Mouse (Mus musculus): Measurements from ENCODE around the gene Mnx1.

Gene Mnx1

DNA sequence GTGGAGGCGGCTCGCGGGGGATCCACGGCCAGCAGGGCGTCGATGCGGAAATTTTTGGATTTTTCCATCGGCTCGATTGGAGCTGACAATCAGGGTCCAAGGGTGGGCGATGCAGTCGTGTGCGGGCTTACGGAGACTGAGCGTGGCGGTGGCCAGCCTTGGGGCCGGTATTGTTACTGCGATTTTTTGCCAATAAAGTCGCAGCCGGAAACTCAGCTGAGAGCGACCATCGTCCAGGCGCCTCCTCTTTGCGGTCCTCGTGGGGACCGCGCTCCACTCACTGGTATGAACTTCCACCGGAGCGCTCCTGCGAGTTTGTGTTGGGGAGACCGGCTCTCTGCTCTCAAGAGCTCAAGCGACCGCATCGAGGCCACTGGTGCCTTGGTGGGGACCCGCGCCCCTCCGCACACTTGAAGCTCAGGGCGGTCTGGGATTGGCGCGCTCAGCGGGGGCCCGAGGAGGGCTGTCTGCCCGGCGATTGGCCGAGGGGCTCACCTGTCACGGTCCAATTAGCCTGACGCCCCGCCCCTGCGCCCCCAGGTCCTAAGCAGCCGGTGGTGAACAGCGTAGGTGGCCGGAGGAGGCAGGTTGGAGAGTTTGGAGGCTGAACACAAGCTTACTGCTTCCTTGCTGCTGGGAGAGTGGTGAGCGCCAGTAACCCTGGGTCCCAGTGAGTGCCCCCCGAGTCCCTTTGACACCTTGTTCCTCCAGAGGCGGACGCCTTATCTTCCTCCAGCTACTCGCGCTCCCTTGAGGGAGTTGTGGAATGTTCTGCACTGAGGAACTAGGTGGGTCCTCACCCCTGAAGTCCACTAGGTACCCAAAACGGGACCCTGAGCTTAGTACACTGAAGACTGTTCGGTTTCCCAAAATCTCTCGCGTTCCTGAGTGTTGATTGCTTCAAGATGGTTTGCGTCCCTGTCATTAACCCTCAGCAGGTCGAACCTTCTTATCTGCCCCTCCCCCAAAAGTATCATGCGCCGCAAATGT is at the start of gene Mnx1:
Gene Mnx1, minus strand, starts transcription at position 263 of the 990 bp plus-strand sequence.
- DNase-seq (ENCODE audit: low spot score), result no peak

DNA sequence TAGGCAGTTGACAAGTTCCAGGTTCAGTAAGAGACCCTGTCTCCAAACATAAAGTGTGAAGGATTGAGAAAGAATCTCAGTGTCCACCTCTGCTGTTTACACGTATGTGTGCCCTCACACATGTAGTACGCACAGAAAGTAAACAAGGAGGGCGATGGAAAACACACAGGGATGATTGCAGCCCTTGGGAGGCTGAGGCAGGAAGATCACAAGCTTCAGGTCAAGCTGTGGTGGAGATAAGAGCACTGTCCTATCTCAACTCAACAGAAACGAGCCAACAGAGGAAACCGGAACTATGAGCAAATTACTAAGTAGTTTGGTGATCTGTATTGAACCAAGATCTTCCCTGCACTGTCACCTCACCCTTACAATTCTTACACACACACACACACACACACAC is 38.2 kb upstream of the Mnx1 start:
- no peak for DNase-seq (ENCODE audit: low spot score)

DNA sequence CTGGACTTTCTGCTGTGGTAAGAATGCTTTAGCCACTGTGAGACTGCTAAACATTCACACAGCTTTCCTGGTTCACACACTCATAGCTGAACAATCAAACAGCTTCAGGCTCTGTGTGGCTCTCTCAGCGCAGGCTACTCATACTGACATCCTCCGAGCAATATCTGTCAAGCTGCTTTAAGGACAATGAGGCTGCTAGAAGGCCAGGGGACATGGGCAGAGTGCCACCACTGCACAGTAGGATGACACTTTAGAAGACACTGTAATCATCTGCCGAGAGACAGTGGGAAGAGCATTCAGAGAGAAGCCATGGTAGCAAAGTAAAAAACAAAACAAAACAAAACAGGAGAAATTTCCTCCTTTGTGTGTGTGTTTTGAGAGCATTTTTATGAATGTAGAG is 37.6 kb upstream of the Mnx1 start:
- DNase-seq (ENCODE audit: low spot score), result no peak

DNA sequence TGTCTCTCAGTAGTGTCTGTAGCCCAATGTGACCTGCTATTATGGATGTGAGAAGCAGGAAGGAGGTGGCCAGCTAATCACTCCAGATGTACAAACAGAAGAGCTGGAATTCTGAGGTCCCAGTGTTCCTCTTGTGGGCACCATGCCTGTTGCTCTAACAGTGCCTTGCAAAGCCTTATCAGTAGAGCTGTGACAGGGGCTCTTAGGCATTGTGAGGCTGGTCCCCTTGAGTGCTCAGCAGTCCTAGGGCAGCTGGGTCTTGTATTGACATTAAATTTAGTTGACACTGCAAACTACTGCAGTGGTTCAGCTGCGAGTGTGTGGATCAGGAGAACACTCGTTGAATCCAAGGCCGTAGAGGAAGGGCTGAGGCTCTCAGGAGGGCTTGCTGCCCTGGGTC is 28.7 kb upstream of the Mnx1 start:
- no peak for DNase-seq (ENCODE audit: low spot score)

DNA sequence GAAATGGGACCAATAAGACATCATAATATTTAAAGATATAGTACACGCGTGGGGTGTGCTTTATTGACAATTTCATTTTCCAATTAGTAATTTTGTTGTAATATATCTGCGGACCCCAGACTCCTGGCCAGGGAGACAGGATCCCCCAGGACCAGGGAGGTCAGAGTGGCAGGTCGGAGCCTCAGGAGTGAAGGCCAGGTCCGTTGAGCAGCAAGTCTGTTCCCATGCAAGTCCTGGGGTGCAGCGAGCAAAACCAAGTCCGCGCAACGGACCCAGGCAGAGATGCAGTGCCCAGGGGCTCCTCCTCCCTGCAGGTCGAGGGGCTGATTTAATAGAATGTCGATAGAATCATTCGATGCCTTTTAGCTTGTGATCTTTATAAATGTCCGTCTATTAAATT is 9.1 kb upstream of the Mnx1 start:
- DNase-seq (ENCODE audit: low spot score), result no peak

DNA sequence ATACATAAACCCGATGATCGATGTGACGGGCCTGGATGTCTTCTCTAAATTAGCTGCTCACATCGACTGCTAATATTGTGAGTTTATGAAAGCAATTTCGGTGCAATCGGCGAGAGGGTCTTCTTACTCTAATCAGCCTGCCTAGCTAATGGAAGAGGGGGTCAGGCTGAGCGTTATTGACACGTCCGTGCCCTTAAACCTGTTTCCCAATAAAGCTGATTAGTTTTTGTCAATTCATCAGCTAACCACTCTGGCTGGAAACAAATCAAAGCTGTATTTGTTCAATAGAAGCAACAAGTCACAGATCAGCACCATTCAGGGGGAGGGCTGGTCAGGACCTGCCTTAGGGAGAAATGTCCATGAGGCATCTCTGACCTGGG is 7.7 kb upstream of the Mnx1 start:
- DNase-seq (ENCODE audit: low spot score), result no peak

DNA sequence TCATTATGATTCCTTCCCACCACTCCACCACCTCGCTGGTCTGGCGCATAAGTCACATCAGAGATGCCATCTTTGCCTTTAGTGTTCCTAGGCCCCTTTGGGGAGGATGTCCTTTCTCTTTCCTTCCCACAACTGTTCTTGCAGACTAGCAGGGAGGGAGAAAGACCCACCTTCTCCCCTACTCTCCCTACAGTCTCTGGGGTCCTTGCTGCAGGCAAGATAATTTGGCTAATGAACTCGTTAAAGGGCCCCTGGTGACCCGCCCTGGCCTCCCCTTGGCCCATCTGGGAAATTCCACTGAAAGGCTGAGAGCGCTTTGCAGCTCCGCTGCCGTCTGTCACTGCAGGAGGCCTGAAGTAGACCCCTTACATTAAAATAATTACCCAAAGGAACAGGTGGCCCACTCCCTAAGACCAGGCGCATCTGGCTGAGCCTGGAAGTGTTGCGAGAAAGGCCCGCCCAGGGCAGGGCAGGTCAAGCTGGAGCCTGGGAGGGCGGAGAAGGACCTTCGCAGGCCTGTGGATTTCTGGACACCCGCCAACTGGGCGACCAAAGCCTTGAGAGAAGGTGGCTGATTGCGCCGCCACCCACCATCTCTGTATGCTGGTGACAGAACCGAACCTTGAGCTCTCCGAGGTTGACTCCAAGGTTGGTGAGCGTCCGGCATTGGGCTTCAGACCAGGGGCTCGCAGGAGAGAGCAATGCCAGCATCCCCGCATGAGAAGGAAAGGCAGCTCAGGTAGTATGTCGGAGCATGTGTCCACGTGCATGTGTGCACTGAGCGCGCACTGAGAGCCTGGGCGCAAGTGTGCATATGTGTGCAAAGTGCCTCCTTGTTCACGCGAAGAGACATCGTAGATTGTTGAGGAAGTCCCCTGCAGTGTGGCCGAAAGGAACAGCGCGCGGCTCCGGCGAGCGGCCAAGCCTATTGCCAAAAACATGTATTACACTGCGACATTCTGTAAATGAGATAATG is 7.0 kb upstream of the Mnx1 start:
- no peak for DNase-seq (ENCODE audit: low spot score)

DNA sequence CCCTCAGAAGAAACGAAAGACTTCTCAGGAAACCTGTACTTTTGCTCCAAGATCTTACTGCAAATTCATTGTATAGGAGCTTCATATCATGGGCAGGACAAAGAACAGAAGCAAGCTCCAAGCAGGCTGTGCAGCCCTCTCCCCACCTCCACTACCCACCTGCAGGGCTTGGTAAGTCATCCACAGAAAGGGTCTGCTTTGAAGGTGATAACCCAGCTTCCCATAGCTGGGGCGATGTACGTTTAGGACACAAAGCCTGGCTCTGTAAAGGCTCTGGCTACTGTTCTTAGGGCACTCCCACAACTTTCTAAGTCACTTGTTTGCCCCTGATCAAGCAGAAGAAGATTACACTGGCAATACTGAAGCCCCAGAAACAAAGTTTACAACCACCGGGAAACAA is 5.5 kb upstream of the Mnx1 start:
- no peak for DNase-seq (ENCODE audit: low spot score)

DNA sequence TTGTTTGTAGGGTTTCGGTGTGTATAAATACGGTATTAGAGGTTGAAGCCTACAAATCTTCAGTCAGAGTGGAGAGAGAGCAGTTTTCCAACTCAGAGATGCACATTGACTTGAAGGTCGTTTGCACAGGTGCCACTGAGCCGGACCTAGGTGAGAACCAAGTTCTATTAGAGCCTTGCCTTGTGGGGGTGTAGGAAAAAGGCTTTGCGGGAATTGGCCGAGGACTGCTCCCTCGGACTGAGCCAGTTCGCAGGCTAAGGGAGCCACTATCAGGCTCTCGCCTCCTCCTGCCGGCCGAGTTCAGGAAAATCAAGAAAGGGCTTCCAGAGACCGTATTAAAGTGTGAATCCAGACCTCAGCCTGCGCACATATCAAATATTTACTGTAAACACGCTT is 926 bp upstream of the Mnx1 start:
- DNase-seq (ENCODE audit: low spot score), result no peak

DNA sequence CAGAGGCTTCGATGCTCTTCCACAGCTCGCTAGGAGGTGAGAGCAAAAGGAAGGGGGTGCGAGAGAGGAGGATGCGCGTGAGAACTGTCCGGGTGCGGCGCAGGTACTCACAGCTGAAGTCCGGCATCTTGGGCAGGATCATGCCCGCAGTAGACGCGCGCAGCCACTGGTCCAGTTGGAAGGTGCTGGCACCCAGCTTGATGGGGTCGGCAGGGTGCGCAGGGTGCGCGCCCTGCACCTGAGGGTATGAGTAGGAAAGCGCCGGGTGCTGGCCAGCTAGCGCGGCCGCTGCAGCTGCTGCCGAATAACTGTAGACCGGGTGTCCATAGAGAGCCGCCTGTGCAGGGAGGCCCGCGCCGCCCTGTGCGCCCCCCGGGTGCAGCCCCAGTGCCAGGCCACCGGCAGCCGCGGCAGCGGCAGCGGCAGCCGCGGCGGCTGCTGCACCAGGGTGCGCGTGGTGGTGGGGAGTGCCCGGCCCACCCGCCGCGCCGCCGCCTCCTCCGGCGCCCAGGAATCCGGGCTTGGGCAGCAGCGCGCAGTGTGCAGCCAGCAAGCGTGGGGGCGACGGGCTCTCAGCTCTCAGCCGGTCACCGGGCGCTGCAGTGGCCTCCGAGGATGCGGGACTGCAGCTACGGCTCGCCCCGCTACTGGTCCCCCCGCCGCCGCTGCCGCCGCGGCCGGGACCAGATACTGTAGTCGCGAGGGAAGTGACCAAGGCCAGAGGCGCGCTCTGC is 629 bp downstream of the Mnx1 start:
- DNase-seq (ENCODE audit: low spot score), result no peak

DNA sequence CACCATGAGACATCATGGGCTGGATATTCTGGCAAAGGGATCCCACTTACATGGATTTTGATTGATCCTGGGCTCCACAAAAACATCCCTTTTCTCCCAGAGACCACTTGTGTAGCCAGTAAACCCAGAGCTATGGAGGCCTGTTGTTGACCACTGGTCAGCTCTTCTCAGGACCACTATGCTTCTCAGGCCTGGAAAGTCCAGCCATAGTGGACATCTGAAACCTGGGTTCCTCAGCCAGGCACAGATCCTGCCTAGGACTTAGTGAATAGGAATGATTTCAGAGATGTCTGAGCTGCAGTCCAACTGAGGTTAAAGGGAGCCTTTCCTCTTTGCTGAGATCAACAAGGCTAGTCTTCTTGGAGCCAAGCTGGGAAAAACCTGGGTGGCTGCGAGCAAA is 2.2 kb downstream of the Mnx1 start:
- DNase-seq (ENCODE audit: low spot score), result no peak

DNA sequence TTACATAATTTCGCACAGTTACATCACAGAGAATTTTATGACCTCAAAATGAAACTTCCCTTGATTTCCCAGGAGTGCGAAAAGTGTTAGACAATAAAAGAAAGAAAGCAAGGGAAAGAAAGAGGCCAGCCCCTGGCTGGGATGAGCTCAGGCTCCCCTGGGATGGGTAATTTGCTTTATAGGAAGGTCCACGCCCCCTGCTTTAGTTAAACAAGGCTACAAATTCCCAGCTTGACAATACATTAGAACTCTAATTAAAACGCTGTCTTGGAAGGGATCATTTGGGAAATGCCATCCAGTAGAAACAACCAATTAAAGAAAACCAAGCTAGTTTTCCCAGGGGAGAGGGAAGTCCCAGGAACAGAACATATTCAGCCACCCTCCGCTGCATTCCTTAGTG is 2.7 kb downstream of the Mnx1 start:
- no peak for DNase-seq (ENCODE audit: low spot score)

DNA sequence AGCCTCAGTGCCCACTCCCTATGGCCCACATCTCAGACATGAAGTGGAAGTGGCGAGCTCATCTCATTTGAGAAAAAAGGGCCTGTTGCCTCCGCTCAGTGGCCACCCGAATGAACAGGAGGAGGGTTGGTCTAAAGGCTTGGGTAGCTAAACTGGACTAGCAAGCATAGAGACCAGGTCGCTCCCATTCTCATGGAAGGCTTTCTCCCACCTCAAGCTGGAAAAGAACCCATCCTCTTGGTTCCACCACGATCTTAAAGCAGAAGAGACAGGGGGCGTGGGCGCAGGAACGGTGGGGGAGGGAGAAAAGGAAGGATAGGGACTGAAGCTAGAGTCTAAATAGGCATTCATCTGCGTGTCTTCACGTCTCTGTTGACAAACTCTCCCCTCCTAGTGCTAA is 3.2 kb downstream of the Mnx1 start:
- no peak for DNase-seq (ENCODE audit: low spot score)

DNA sequence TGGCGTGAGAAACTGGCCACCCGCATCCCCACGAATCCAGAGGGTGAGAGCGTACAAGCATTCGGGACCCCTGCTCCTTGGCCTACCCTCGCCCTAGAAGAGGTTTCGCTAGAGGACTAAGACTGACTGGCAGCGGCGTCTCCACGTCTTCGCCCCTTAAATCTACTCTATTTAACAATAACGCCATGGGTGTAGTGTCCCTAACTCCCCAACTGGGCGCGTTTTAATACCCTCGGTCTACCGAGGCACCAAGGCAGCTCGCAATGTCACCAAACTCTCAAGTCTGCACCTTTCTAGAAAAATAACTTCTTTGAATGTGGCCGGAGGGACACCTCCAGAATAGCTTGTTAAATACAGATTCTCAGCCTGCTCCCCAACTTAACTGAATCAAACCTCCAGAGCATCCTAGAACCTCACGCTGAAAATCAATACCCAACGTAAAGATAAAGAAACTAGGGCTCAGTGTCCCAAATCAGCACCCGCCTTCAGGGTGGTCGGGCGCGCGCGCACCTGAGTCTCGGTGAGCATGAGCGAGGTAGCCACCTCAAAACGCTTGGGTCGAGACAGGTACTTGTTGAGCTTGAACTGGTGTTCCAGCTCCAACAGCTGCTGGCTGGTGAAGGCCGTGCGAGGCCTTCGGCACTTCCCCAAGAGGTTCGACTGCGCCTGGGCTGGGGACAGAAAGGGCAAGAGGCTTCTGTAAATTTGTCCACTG is 3.9 kb downstream of the Mnx1 start:
- no peak for DNase-seq (ENCODE audit: low spot score)

DNA sequence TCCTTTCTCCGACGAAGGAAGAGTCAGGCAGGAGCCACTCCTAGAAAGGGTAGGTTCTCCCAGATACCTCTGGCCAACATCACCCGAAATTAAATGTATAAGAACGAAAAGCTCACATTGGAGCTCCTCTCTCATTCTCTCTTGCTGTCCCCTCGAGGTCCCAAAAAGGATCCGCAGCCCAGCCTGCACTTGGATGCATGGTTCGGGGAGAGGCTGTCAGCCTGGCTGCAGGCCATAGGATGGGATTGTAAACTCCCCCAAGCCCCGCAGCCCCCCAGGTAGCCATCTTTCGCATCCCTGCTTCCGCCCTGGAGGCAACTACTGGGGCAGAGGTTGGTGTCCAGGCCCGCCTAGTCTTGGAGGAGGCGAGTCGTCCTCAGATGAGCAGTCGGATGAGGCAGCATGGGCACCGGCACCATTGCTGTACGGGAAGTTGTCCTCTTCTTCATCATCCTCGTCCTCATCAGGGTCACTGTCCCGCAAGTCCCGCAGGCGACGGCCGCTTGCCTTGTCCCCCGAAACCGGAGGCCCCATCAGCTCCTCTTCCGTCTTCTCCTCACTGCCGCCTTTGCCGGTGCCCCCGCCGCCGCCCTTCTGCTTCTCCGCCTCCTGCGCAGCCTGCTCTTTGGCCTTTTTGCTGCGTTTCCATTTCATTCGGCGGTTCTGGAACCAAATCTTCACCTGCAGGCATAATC is 4.6 kb downstream of the Mnx1 start:
- DNase-seq (ENCODE audit: low spot score), result no peak

DNA sequence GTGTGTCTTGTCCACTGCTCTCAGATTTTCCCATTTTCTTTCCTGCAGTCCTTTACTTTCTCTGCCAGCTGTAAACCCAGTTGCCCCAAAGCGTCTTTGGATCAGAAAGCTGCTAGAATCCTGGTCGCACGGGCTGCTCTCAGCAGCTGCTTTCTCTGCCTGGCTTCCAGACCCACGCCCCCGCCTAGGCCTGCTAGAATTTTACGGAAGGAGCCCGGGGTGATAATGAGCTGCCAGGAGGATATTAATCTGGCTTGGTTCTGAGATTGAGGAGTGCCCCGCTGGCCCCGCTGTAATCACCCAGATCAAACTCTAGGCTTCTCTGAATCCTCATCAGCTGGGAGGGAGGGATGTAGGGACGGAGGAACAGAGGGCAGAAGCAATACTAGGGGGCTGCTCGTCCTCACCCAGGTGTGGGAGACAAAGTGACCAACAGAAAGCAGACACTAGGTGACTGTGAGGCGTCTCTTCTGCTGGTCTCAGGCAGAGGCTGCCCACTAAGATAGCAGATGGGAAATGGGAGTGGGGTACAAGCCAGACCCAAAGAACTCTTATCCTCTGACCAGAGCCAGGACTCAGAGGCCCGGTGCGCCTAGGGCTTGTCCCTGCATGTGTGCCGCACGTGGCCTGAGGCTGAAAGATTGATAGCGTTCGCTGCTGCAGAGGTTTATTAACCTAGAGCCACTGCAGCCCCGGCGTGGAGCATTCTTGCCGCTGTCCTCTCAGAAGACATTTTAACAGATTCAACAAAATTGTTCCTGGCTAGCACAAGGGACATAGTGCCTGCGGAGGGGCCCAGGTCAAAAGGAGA is 6.2 kb downstream of the Mnx1 start:
- DNase-seq (ENCODE audit: low spot score), result no peak

DNA sequence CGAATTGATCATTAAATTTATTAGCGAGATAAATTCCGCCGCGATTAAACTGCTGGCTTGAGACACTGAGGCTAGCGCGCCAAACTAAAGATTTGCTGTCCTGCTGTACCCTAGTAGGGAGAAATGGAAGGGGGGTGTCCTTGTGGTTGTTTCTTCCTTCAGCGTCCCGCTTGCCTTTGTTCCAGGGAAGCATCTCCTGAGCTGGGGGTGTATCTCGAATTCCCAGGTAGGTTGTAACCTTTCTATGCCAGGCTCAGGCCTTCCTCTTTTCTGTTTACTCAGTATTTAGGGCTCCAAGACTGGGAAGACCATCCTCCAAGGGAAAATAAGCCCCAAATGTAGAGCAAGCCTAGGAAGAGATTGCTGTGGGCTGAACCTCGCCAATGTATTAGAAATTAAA is 6.9 kb downstream of the Mnx1 start:
- no peak for DNase-seq (ENCODE audit: low spot score)

DNA sequence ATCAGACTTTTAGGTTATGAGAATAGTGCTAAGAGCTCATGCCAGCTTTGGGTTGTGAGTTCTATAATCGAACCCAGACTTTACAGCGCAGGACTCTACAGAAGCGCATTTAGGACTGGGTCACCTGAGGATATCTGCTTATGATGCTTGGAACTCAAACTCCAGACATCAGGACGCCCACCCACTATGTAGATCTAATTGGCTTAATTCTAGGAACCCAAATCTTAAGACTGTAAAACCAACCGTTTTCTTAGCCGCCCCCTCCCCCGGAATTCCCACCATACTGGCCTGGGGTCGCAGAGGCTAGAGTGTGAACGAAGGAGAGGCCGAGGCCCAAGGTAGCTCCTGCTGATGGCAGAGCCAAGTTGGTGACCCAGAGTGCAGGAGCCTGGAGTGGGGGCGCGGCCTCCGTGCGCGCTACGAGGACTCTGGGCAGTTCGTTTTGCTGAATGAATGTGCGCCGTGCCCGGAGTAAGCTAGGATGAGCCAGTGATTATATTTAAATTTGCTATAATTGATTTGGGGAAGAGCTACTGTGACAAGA is 7.3 kb downstream of the Mnx1 start:
- no peak for DNase-seq (ENCODE audit: low spot score)

DNA sequence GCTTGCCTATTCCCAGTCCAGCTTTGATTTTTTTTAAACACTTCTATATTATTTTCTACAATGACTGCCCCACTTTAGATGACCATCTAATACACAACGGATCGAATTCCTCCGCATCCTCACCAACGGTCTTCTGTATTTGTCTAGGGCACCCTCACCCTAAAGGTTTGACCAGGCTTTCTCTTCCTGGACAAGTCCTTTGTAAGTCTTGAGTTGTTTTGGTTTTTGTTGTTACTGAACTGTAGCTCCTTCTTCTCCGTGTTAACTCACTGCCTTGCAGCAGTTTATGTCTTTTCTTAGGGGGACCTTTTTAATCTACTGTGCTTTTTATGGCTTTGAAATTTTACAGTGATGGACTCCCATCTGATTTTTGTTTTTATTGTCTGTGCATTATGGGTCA is 8.0 kb downstream of the Mnx1 start:
- no peak for DNase-seq (ENCODE audit: low spot score)

DNA sequence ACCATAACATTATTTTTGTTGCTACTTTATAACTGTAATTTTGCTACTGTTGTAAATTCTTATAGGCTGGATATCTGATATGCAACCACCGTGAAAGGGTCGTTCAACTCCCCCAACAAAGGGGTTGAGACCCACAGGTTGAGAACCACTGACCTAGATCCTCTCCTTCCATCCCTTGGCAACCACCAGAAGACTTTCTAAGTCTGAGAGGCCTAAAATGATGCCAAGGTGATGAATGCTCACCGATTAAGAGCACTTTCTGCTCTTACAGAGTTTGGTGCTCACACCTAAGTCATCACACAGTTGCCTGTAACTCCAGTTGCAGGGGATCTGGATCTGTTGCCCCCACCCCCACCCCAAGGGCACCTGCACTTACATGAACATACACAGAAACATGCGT is 8.8 kb downstream of the Mnx1 start:
- no peak for DNase-seq (ENCODE audit: low spot score)
